Mouse (Mus musculus): ENCODE results near the gene Cyth1. TPM values are rescaled to one million over a fixed set of nuclear protein-coding genes. Genes with fewer than 3 reads are reported as not detected.
A peak's percentile ranks its signal among the peaks of the same experiment; 100 is the strongest.

Cyth1 gene
- total and polyA plus RNA-seq, 3 experiments, result 30.7 to 56.0 (median 54.1) TPM

GRCm38 (mm10) chr11:118145092-118145491, 103.3 kb downstream of the Cyth1 start:
- Histone ChIP-seq H3K4me1 (ENCODE audit: control insufficient read depth, insufficient read depth, low read length) (peaks cover 13% of the 10 kb centered on the region), H3K9ac (ENCODE audit: low read depth, low read length) (no peak overlapping the region), H3K27me3 (ENCODE audit: control insufficient read depth, insufficient read depth, low read length) (no peaks in the 10 kb centered on the region), H3K79me2 (replicated peaks; ENCODE audit: control insufficient read depth, insufficient read depth, low read length) (no peaks in the 10 kb centered on the region), H3K4me3 (no peak overlapping the region), H3K27ac (peak overlapping the region; percentile 92), H3K36me3 (ENCODE audit: control insufficient read depth, insufficient read depth, low read length) (no peaks in the 10 kb centered on the region)
- 51% methylated on average over 4 of the region's 4 CpGs for WGBS
- intact Hi-C loops (cut with DNase I), result loop anchor here (5.0 kb wide), 1 partner anchor 77 kb away; no protein-coding TSS in a partner anchor
- TF ChIP-seq POLR2A (IDR thresholded peaks at IDR 0.05; ENCODE audit: insufficient read depth, low read depth, low read length) (no peak), EP300 (IDR thresholded peaks at IDR 0.05; ENCODE audit: insufficient read depth, low read depth, low read length) (no peak), CTCF (IDR thresholded peaks at IDR 0.05) (no peak)
- no peak for DNase-seq

GRCm38 (mm10) chr11:118143731-118144130, 104.7 kb downstream of the Cyth1 start:
- Histone ChIP-seq H3K4me3 (no peak overlapping the region), H3K36me3 (ENCODE audit: control insufficient read depth, insufficient read depth, low read length) (no peaks in the 10 kb centered on the region), H3K4me1 (ENCODE audit: control insufficient read depth, insufficient read depth, low read length) (peaks cover 13% of the 10 kb centered on the region), H3K9ac (ENCODE audit: low read depth, low read length) (no peak overlapping the region), H3K27me3 (ENCODE audit: control insufficient read depth, insufficient read depth, low read length) (no peaks in the 10 kb centered on the region), H3K27ac (no peak overlapping the region; the same call in 1 of the 2 replicates), H3K79me2 (replicated peaks; ENCODE audit: control insufficient read depth, insufficient read depth, low read length) (no peaks in the 10 kb centered on the region)
- 94% methylated on average over 4 of the region's 4 CpGs for WGBS
- TF ChIP-seq POLR2A (IDR thresholded peaks at IDR 0.05; ENCODE audit: insufficient read depth, low read depth, low read length) (no peak), EP300 (IDR thresholded peaks at IDR 0.05; ENCODE audit: insufficient read depth, low read depth, low read length) (no peak), CTCF (IDR thresholded peaks at IDR 0.05) (no peak)
- intact Hi-C loops (cut with DNase I), result no loop called here
- DNase-seq, result no peak

- no peak for DNase-seq
- Histone ChIP-seq H3K79me2 (replicated peaks; ENCODE audit: control insufficient read depth, insufficient read depth, low read length) (no peaks in the 10 kb centered on the region), H3K36me3 (ENCODE audit: control insufficient read depth, insufficient read depth, low read length) (no peaks in the 10 kb centered on the region), H3K4me1 (ENCODE audit: control insufficient read depth, insufficient read depth, low read length) (peaks cover 13% of the 10 kb centered on the region), H3K9ac (ENCODE audit: low read depth, low read length) (no peak overlapping the region), H3K4me3 (no peak overlapping the region), H3K27me3 (ENCODE audit: control insufficient read depth, insufficient read depth, low read length) (no peaks in the 10 kb centered on the region), H3K27ac (no peak overlapping the region; the same call in 1 of the 2 replicates)
- intact Hi-C loops (cut with DNase I), result no loop called here
- TF ChIP-seq EP300 (IDR thresholded peaks at IDR 0.05; ENCODE audit: insufficient read depth, low read depth, low read length), result no peak
- no peak for TF ChIP-seq POLR2A (IDR thresholded peaks at IDR 0.05; ENCODE audit: insufficient read depth, low read depth, low read length)
- TF ChIP-seq CTCF (IDR thresholded peaks at IDR 0.05), result no peak
- 59% methylated on average over 7 of the region's 7 CpGs for WGBS
These were observed 105.7 kb downstream of the Cyth1 start for GRCm38 (mm10) chr11:118142547-118143165.

- peak in 1 of 2 experiments; percentile 58 for DNase-seq
- Histone ChIP-seq H3K27ac (peak overlapping the region; percentile 85), H3K27me3 (ENCODE audit: control insufficient read depth, insufficient read depth, low read length) (no peaks in the 10 kb centered on the region), H3K9ac (ENCODE audit: low read depth, low read length) (0 out of 2 replicates have a peak overlapping the region, but pooled peaks have one; percentile 27), H3K79me2 (replicated peaks; ENCODE audit: control insufficient read depth, insufficient read depth, low read length) (no peaks in the 10 kb centered on the region), H3K4me3 (no peak overlapping the region), H3K36me3 (ENCODE audit: control insufficient read depth, insufficient read depth, low read length) (no peaks in the 10 kb centered on the region), H3K4me1 (ENCODE audit: control insufficient read depth, insufficient read depth, low read length) (peaks cover 14% of the 10 kb centered on the region)
- TF ChIP-seq POLR2A (IDR thresholded peaks at IDR 0.05; ENCODE audit: insufficient read depth, low read depth, low read length) (no peak), EP300 (IDR thresholded peaks at IDR 0.05; ENCODE audit: insufficient read depth, low read depth, low read length) (peak; percentile 100)
- 56% methylated on average over 10 of the region's 10 CpGs for WGBS
- intact Hi-C loops (cut with DNase I), result no loop called here
These were observed 107.4 kb downstream of the Cyth1 start for GRCm38 (mm10) chr11:118140771-118141565.

- Histone ChIP-seq H3K36me3 (ENCODE audit: control insufficient read depth, insufficient read depth, low read length) (no peaks in the 10 kb centered on the region), H3K79me2 (replicated peaks; ENCODE audit: control insufficient read depth, insufficient read depth, low read length) (no peaks in the 10 kb centered on the region), H3K4me1 (ENCODE audit: control insufficient read depth, insufficient read depth, low read length) (peaks cover 13% of the 10 kb centered on the region), H3K9ac (ENCODE audit: low read depth, low read length) (no peak overlapping the region), H3K27ac (no peak overlapping the region), H3K4me3 (no peak overlapping the region), H3K27me3 (ENCODE audit: control insufficient read depth, insufficient read depth, low read length) (no peaks in the 10 kb centered on the region)
- WGBS, result 97% methylated on average over 6 of the region's 6 CpGs
- no peak for DNase-seq
- intact Hi-C loops (cut with DNase I), result no loop called here
- TF ChIP-seq POLR2A (IDR thresholded peaks at IDR 0.05; ENCODE audit: insufficient read depth, low read depth, low read length) (no peak), CTCF (IDR thresholded peaks at IDR 0.05) (no peak), EP300 (IDR thresholded peaks at IDR 0.05; ENCODE audit: insufficient read depth, low read depth, low read length) (no peak)
These were observed 110.0 kb downstream of the Cyth1 start for GRCm38 (mm10) chr11:118138347-118138746.

- WGBS, result 37% methylated on average over 5 of the region's 5 CpGs
- no peak for TF ChIP-seq EP300 (IDR thresholded peaks at IDR 0.05; ENCODE audit: insufficient read depth, low read depth, low read length)
- no peak for TF ChIP-seq POLR2A (IDR thresholded peaks at IDR 0.05; ENCODE audit: insufficient read depth, low read depth, low read length)
- no peak overlapping the region for H3K9ac ChIP-seq (ENCODE audit: low read depth, low read length)
- intact Hi-C loops (cut with DNase I), result no loop called here
- H3K36me3 ChIP-seq (ENCODE audit: control insufficient read depth, insufficient read depth, low read length), result no peaks in the 10 kb centered on the region
- peaks cover 21% of the 10 kb centered on the region for H3K4me1 ChIP-seq (ENCODE audit: control insufficient read depth, insufficient read depth, low read length)
- H3K4me3 ChIP-seq, result no peak overlapping the region
- peak overlapping the region; percentile 59 for H3K27ac ChIP-seq
- H3K27me3 ChIP-seq (ENCODE audit: control insufficient read depth, insufficient read depth, low read length), result no peaks in the 10 kb centered on the region
- no peaks in the 10 kb centered on the region for H3K79me2 ChIP-seq (replicated peaks; ENCODE audit: control insufficient read depth, insufficient read depth, low read length)
- DNase-seq, result no peak
These were observed 112.2 kb downstream of the Cyth1 start for GRCm38 (mm10) chr11:118136172-118136632.
